Mouse (Mus musculus) kidney, embryonic 15.5 days (tissue): ENCODE measurements at regions not wholly inside any gene's neighbourhood (a gene's known extent, or its start where the extent isn't known, plus 50 kb on each side); places are given as distances from the start of the nearest gene placed in this dataset.

Source experiments
- ATAC-seq: fragments of 200-750 bp; cut with Nextera tagmentation; replicated peaks from 2 replicates; pipeline ENCODE4 v1.8.0; 2017; ENCODE audit warnings: moderate TSS enrichment; ENCODE audit not compliant: low FRiP score
- H3K27ac ChIP-seq: fragments of 300-500 bp; sonication (generic); 2 replicates; pipeline ENCODE4 v1.5.1; 2015; ENCODE audit warnings: mild to moderate bottlenecking, inconsistent platforms
- H3K27me3 ChIP-seq: fragments of 300-500 bp; sonication (generic); 2 replicates; pipeline ENCODE4 v1.6.1; 2015; ENCODE audit warnings: inconsistent platforms
- H3K36me3 ChIP-seq: fragments of 300-500 bp; sonication (generic); 2 replicates; pipeline ENCODE4 v1.6.1; 2015; ENCODE audit warnings: inconsistent platforms
- H3K4me1 ChIP-seq: fragments of 300-500 bp; sonication (generic); 2 replicates; pipeline ENCODE4 v1.6.1; 2015; ENCODE audit warnings: inconsistent platforms
- H3K4me2 ChIP-seq: fragments of 300-500 bp; sonication (generic); 2 replicates; pipeline ENCODE4 v1.6.1; 2015; ENCODE audit warnings: moderate library complexity, mild to moderate bottlenecking, inconsistent platforms
- H3K4me3 ChIP-seq: fragments of 300-500 bp; sonication (generic); replicated peaks from 2 replicates; pipeline ENCODE4 v1.5.1; 2015; ENCODE audit warnings: mild to moderate bottlenecking, inconsistent platforms
- H3K9ac ChIP-seq: fragments of 300-500 bp; sonication (generic); 2 replicates; pipeline ENCODE4 v1.6.1; 2015; ENCODE audit warnings: mild to moderate bottlenecking, inconsistent platforms
- H3K9me3 ChIP-seq: fragments of 300-500 bp; sonication (generic); replicated peaks from 2 replicates; pipeline ENCODE4 v1.6.1; 2016; ENCODE audit warnings: inconsistent platforms
- WGBS: fragments of 180-500 bp; shearing (Covaris S2); methylation state at CpG from one replicate; pipeline ENCODE4 v1.1.7; 2015; ENCODE audit warnings: mixed read lengths; 5-methylcytosine and 5-hydroxymethylcytosine counted together

- H3K27ac ChIP-seq, result no peak overlapping the region
- WGBS, result 93% methylated on average over 1 of the region's 1 CpGs
- no peak overlapping the region for H3K9ac ChIP-seq
- no peak for ATAC-seq
- H3K4me2 ChIP-seq, result no peak overlapping the region
- no peak overlapping the region for H3K4me3 ChIP-seq
- H3K4me1 ChIP-seq, result no peaks in the 10 kb centered on the region
- no peaks in the 10 kb centered on the region for H3K36me3 ChIP-seq
- no peaks in the 10 kb centered on the region for H3K9me3 ChIP-seq
- H3K27me3 ChIP-seq, result no peaks in the 10 kb centered on the region
These were observed 1050.7 kb downstream of the Tbl1xr1 start for GRCm38 (mm10) chr3:23127134-23127533.

- H3K36me3 ChIP-seq, result no peaks in the 10 kb centered on the region
- no peaks in the 10 kb centered on the region for H3K4me1 ChIP-seq
- H3K4me2 ChIP-seq, result no peak overlapping the region
- no peak overlapping the region for H3K9ac ChIP-seq
- ATAC-seq, result peak; percentile 58
- H3K27me3 ChIP-seq, result no peaks in the 10 kb centered on the region
- no peak overlapping the region for H3K27ac ChIP-seq
- H3K4me3 ChIP-seq, result no peak overlapping the region
- WGBS, result 53% methylated on average over 1 of the region's 1 CpGs
- H3K9me3 ChIP-seq, result no peaks in the 10 kb centered on the region
These were observed 1059.1 kb downstream of the Tbl1xr1 start for GRCm38 (mm10) chr3:23135551-23135950.

GRCm38 (mm10) chr3:23138932-23139331, 1062.5 kb downstream of the Tbl1xr1 start:
- Histone ChIP-seq H3K9me3 (no peaks in the 10 kb centered on the region), H3K4me2 (no peak overlapping the region), H3K9ac (no peak overlapping the region), H3K27me3 (no peaks in the 10 kb centered on the region), H3K36me3 (no peaks in the 10 kb centered on the region), H3K27ac (no peak overlapping the region), H3K4me1 (no peaks in the 10 kb centered on the region), H3K4me3 (no peak overlapping the region)
- no peak for ATAC-seq

- H3K36me3 ChIP-seq, result no peaks in the 10 kb centered on the region
- H3K4me1 ChIP-seq, result no peaks in the 10 kb centered on the region
- no peak overlapping the region for H3K9ac ChIP-seq
- no peak for ATAC-seq
- WGBS, result 64% methylated on average over 3 of the region's 3 CpGs
- H3K27me3 ChIP-seq, result no peaks in the 10 kb centered on the region
- no peak overlapping the region for H3K27ac ChIP-seq
- H3K9me3 ChIP-seq, result no peaks in the 10 kb centered on the region
- no peak overlapping the region for H3K4me3 ChIP-seq
- no peak overlapping the region for H3K4me2 ChIP-seq
These were observed 1088.5 kb downstream of the Tbl1xr1 start for GRCm38 (mm10) chr3:23164828-23165450.

- Histone ChIP-seq H3K4me2 (no peak overlapping the region), H3K27ac (no peak overlapping the region), H3K4me1 (no peaks in the 10 kb centered on the region), H3K4me3 (no peak overlapping the region), H3K36me3 (no peaks in the 10 kb centered on the region), H3K9me3 (no peaks in the 10 kb centered on the region), H3K9ac (no peak overlapping the region), H3K27me3 (no peaks in the 10 kb centered on the region)
- no peak for ATAC-seq
- WGBS, result 92% methylated on average over 8 of the region's 8 CpGs
These were observed 1106.9 kb downstream of the Tbl1xr1 start for GRCm38 (mm10) chr3:23183393-23183792.

- Histone ChIP-seq H3K4me2 (no peak overlapping the region), H3K36me3 (no peaks in the 10 kb centered on the region), H3K9me3 (no peaks in the 10 kb centered on the region), H3K27me3 (no peaks in the 10 kb centered on the region), H3K4me1 (no peaks in the 10 kb centered on the region), H3K27ac (no peak overlapping the region), H3K9ac (no peak overlapping the region), H3K4me3 (no peak overlapping the region)
- 85% methylated on average over 4 of the region's 4 CpGs for WGBS
- ATAC-seq, result no peak
These were observed 1112.0 kb downstream of the Tbl1xr1 start for GRCm38 (mm10) chr3:23188479-23188878.

- no peaks in the 10 kb centered on the region for H3K36me3 ChIP-seq
- H3K4me2 ChIP-seq, result no peak overlapping the region
- H3K27me3 ChIP-seq, result no peaks in the 10 kb centered on the region
- no peaks in the 10 kb centered on the region for H3K4me1 ChIP-seq
- H3K27ac ChIP-seq, result no peak overlapping the region
- 72% methylated on average over 1 of the region's 1 CpGs for WGBS
- no peak overlapping the region for H3K4me3 ChIP-seq
- H3K9me3 ChIP-seq, result no peaks in the 10 kb centered on the region
- no peak for ATAC-seq
- no peak overlapping the region for H3K9ac ChIP-seq
These were observed 1123.6 kb downstream of the Tbl1xr1 start for GRCm38 (mm10) chr3:23200056-23200455.

GRCm38 (mm10) chr3:23214427-23214826, 1138.0 kb downstream of the Tbl1xr1 start:
- no peak overlapping the region for H3K27ac ChIP-seq
- H3K4me2 ChIP-seq, result no peak overlapping the region
- H3K4me3 ChIP-seq, result no peak overlapping the region
- no peaks in the 10 kb centered on the region for H3K27me3 ChIP-seq
- no peaks in the 10 kb centered on the region for H3K9me3 ChIP-seq
- no peak overlapping the region for H3K9ac ChIP-seq
- H3K4me1 ChIP-seq, result no peaks in the 10 kb centered on the region
- no peaks in the 10 kb centered on the region for H3K36me3 ChIP-seq
- WGBS, result 97% methylated on average over 1 of the region's 1 CpGs
- no peak for ATAC-seq

GRCm38 (mm10) chr3:23216754-23217153, 1140.3 kb downstream of the Tbl1xr1 start:
- H3K9me3 ChIP-seq, result no peaks in the 10 kb centered on the region
- WGBS, result 80% methylated on average over 1 of the region's 1 CpGs
- H3K4me3 ChIP-seq, result no peak overlapping the region
- ATAC-seq, result no peak
- H3K4me1 ChIP-seq, result no peaks in the 10 kb centered on the region
- H3K27ac ChIP-seq, result no peak overlapping the region
- no peaks in the 10 kb centered on the region for H3K36me3 ChIP-seq
- no peak overlapping the region for H3K9ac ChIP-seq
- H3K27me3 ChIP-seq, result no peaks in the 10 kb centered on the region
- no peak overlapping the region for H3K4me2 ChIP-seq

- Histone ChIP-seq H3K4me1 (no peaks in the 10 kb centered on the region), H3K36me3 (no peaks in the 10 kb centered on the region), H3K9me3 (no peaks in the 10 kb centered on the region), H3K4me3 (no peak overlapping the region), H3K27ac (no peak overlapping the region), H3K27me3 (no peaks in the 10 kb centered on the region), H3K4me2 (no peak overlapping the region), H3K9ac (no peak overlapping the region)
- 84% methylated on average over 2 of the region's 2 CpGs for WGBS
- ATAC-seq, result no peak
These were observed 1171.8 kb downstream of the Tbl1xr1 start for GRCm38 (mm10) chr3:23248291-23248690.

GRCm38 (mm10) chr3:23252180-23252579, 1175.7 kb downstream of the Tbl1xr1 start:
- no peaks in the 10 kb centered on the region for H3K4me1 ChIP-seq
- H3K4me2 ChIP-seq, result no peak overlapping the region
- H3K27me3 ChIP-seq, result no peaks in the 10 kb centered on the region
- no peak overlapping the region for H3K27ac ChIP-seq
- no peaks in the 10 kb centered on the region for H3K9me3 ChIP-seq
- no peak overlapping the region for H3K4me3 ChIP-seq
- ATAC-seq, result no peak
- H3K9ac ChIP-seq, result no peak overlapping the region
- no peaks in the 10 kb centered on the region for H3K36me3 ChIP-seq

- ATAC-seq, result no peak
- no peak overlapping the region for H3K9ac ChIP-seq
- no peaks in the 10 kb centered on the region for H3K4me1 ChIP-seq
- H3K9me3 ChIP-seq, result no peaks in the 10 kb centered on the region
- H3K4me3 ChIP-seq, result no peak overlapping the region
- H3K27me3 ChIP-seq, result no peaks in the 10 kb centered on the region
- H3K36me3 ChIP-seq, result no peaks in the 10 kb centered on the region
- 93% methylated on average over 7 of the region's 7 CpGs for WGBS
- no peak overlapping the region for H3K27ac ChIP-seq
- H3K4me2 ChIP-seq, result no peak overlapping the region
These were observed 1222.4 kb downstream of the Tbl1xr1 start for GRCm38 (mm10) chr3:23298818-23299217.

GRCm38 (mm10) chr3:23334216-23334615, 1257.8 kb downstream of the Tbl1xr1 start:
- no peak for ATAC-seq
- H3K36me3 ChIP-seq, result no peaks in the 10 kb centered on the region
- 77% methylated on average over 2 of the region's 2 CpGs for WGBS
- no peaks in the 10 kb centered on the region for H3K4me1 ChIP-seq
- H3K27me3 ChIP-seq, result no peaks in the 10 kb centered on the region
- H3K9me3 ChIP-seq, result no peaks in the 10 kb centered on the region
- no peak overlapping the region for H3K27ac ChIP-seq
- no peak overlapping the region for H3K4me2 ChIP-seq
- H3K4me3 ChIP-seq, result no peak overlapping the region
- H3K9ac ChIP-seq, result no peak overlapping the region
